Mouse (Mus musculus) liver, adult (tissue): ENCODE data around the gene Slc39a1.

ENCODE experiments used
- GATA4 ChIP-seq: IDR thresholded peaks from 2 replicates; pipeline ENCODE4 v1.6.1; 2014; ENCODE audit warnings: mild to moderate bottlenecking, low read length; ENCODE audit not compliant: insufficient replicate concordance

Gene Slc39a1

GRCm38 (mm10) chr3:90277793-90278192 lies 29.8 kb downstream of the Slc39a1 start:
- TF ChIP-seq GATA4: no peak

GRCm38 (mm10) chr3:90278211-90278610 lies 30.2 kb downstream of the Slc39a1 start:
- TF ChIP-seq GATA4: no peak

- no peak for TF ChIP-seq GATA4
These were observed 31.2 kb downstream of the Slc39a1 start for GRCm38 (mm10) chr3:90279216-90279615.

GRCm38 (mm10) chr3:90279743-90280142 lies 31.8 kb downstream of the Slc39a1 start:
- no peak for TF ChIP-seq GATA4

GRCm38 (mm10) chr3:90280708-90281107 lies 32.7 kb downstream of the Slc39a1 start:
- TF ChIP-seq GATA4: no peak

GRCm38 (mm10) chr3:90284150-90284549 lies 36.2 kb downstream of the Slc39a1 start:
- no peak for TF ChIP-seq GATA4

- no peak for TF ChIP-seq GATA4
These were observed 42.6 kb downstream of the Slc39a1 start for GRCm38 (mm10) chr3:90290602-90291001.

- TF ChIP-seq GATA4: no peak
These were observed 44.0 kb downstream of the Slc39a1 start for GRCm38 (mm10) chr3:90291982-90292344.

GRCm38 (mm10) chr3:90292345-90293275 lies 44.6 kb downstream of the Slc39a1 start, which contains the start of gene Gatad2b:
Gatad2b (plus strand) TSS chr3:90293178.
- no peak for TF ChIP-seq GATA4

GRCm38 (mm10) chr3:90293352-90294063 lies 45.5 kb downstream of the Slc39a1 start:
- TF ChIP-seq GATA4: no peak

GRCm38 (mm10) chr3:90294064-90294440 lies 46.1 kb downstream of the Slc39a1 start:
- no peak for TF ChIP-seq GATA4

- no peak for TF ChIP-seq GATA4
These were observed 46.7 kb downstream of the Slc39a1 start for GRCm38 (mm10) chr3:90294651-90295050.
